Mouse (Mus musculus) cerebellum, postnatal 36 days (tissue): Measurements from ENCODE around the gene 4930415L06Rik.
A peak's percentile ranks its signal among the peaks of the same experiment; 100 is the strongest.

ENCODE experiments used
- DNase-seq, 2 experiments: peaks; one replicate each; pipeline ENCODE4 v3.0.0; 2021 to 2022; ENCODE audit warnings: mixed read lengths in 2 of 2

Gene 4930415L06Rik

GRCm38 (mm10) chrX:89932752-89933151, at the start of gene 4930415L06Rik:
TSS of gene 4930415L06Rik (minus strand) at chrX:89932852.
- no peak for DNase-seq

GRCm38 (mm10) chrX:89978621-89979020, 46.0 kb upstream of the 4930415L06Rik start:
- peak in 1 of 2 experiments; percentile 3 for DNase-seq

GRCm38 (mm10) chrX:89904871-89905270, 27.8 kb downstream of the 4930415L06Rik start:
- no peak for DNase-seq
